Mouse (Mus musculus) hindbrain, postnatal 0 days (tissue): Measurements from ENCODE around the gene Cavin1. TPM values are rescaled to one million over a fixed set of nuclear protein-coding genes. Genes with fewer than 3 reads are reported as not detected.

ENCODE experiments used
- ATAC-seq: fragments of 200-750 bp; cut with Nextera tagmentation; 2 replicates; pipeline ENCODE4 v1.8.0; 2017; ENCODE audit warnings: mild to moderate bottlenecking, moderate TSS enrichment, moderate library complexity
- DNase-seq: peaks from one replicate; pipeline ENCODE4 v3.0.0-alpha.2; 2015; ENCODE audit warnings: low spot score
- H3K27ac ChIP-seq: fragments of 300-500 bp; sonication (generic); 2 replicates; pipeline ENCODE4 v1.5.1; 2014; ENCODE audit warnings: mild to moderate bottlenecking
- H3K27me3 ChIP-seq: fragments of 300-500 bp; sonication (generic); 2 replicates; pipeline ENCODE4 v1.6.1; 2014; ENCODE audit warnings: low read length, mixed read lengths; ENCODE audit not compliant: insufficient read depth
- H3K36me3 ChIP-seq: fragments of 300-500 bp; sonication (generic); 2 replicates; pipeline ENCODE4 v1.6.1; 2014; ENCODE audit warnings: low read length, mixed read lengths; ENCODE audit not compliant: insufficient read depth
- H3K4me1 ChIP-seq: fragments of 300-500 bp; sonication (generic); 2 replicates; pipeline ENCODE4 v1.6.1; 2014; ENCODE audit warnings: antibody characterized with exemption, low read length, mixed read lengths; ENCODE audit not compliant: insufficient read depth
- H3K4me2 ChIP-seq: fragments of 300-500 bp; sonication (generic); 2 replicates; pipeline ENCODE4 v1.6.1; 2014; ENCODE audit warnings: low read depth, mild to moderate bottlenecking, low read length, moderate library complexity, mixed read lengths
- H3K4me3 ChIP-seq: fragments of 300-500 bp; sonication (generic); 2 replicates; pipeline ENCODE4 v1.5.1; 2014; ENCODE audit warnings: low read length
- H3K9ac ChIP-seq: fragments of 300-500 bp; sonication (generic); replicated peaks from 2 replicates; pipeline ENCODE4 v1.6.1; 2014; ENCODE audit warnings: mild to moderate bottlenecking, low read length, moderate library complexity, mixed read lengths
- H3K9me3 ChIP-seq: fragments of 300-500 bp; sonication (generic); 2 replicates; pipeline ENCODE4 v1.6.1; 2016; ENCODE audit warnings: low read length, mixed read lengths
- CTCF ChIP-seq: IDR thresholded peaks from 2 replicates; pipeline ENCODE4 v1.5.1; 2016; ENCODE audit warnings: antibody characterized with exemption, control low read depth, low read depth
- WGBS: fragments of 180-500 bp; shearing (Covaris S2); extraction: QIAGEN DNeasy Blood & Tissue Kit; methylation state at CpG from one replicate; pipeline ENCODE4 v1.1.7; 2014; 5-methylcytosine and 5-hydroxymethylcytosine counted together
- polyA plus RNA-seq: library from polyadenylated mRNA; unstranded; fragments of >200 nt; fragmentation: Nextera tagmentation; extraction: Ambion mirVana; gene quantifications from 2 replicates; pipeline ENCODE4 v1.2.1, GENCODE M21; 2015
- total RNA-seq: library from RNA; depleted of rRNA; stranded (reverse); fragments of >200 nt; gene quantifications from 2 replicates; pipeline ENCODE4 v1.2.3, GENCODE M21; 2014

The Cavin1 gene
- total and polyA plus RNA-seq, 2 experiments from 2014 or later, result 19.7 to 50.2 TPM

- ATAC-seq, result no peak
- 88% methylated on average over 5 of the region's 5 CpGs for WGBS
Observed at GRCm38 (mm10) chr11:100918007-100918406, 52.7 kb downstream of the Cavin1 start.

GRCm38 (mm10) chr11:100916432-100916971 is 54.2 kb downstream of the Cavin1 start:
- H3K4me1 ChIP-seq, result no peaks in the 10 kb centered on the region
- H3K27ac ChIP-seq, result no peak overlapping the region
- H3K9me3 ChIP-seq, result no peaks in the 10 kb centered on the region
- no peak overlapping the region for H3K9ac ChIP-seq
- no peak overlapping the region for H3K4me3 ChIP-seq
- ATAC-seq (no peak), DNase-seq (no peak)
- H3K36me3 ChIP-seq, result 0 out of 2 replicates have a peak, but pooled peaks cover 4% of the 10 kb centered on the region
- WGBS, result 95% methylated on average over 4 of the region's 4 CpGs
- no peak overlapping the region for H3K4me2 ChIP-seq
- H3K27me3 ChIP-seq, result no peaks in the 10 kb centered on the region
- TF ChIP-seq CTCF, result no peak

More at GRCm38 (mm10) chr11:100918007-100918406, 52.7 kb downstream of the Cavin1 start:
- no peak overlapping the region for H3K27ac ChIP-seq
- H3K4me2 ChIP-seq, result no peak overlapping the region
- no peaks in the 10 kb centered on the region for H3K9me3 ChIP-seq
- DNase-seq, result no peak
- H3K36me3 ChIP-seq, result 0 out of 2 replicates have a peak, but pooled peaks cover 4% of the 10 kb centered on the region
- no peak overlapping the region for H3K4me3 ChIP-seq
- H3K27me3 ChIP-seq, result no peaks in the 10 kb centered on the region
- H3K4me1 ChIP-seq, result no peaks in the 10 kb centered on the region
- TF ChIP-seq CTCF, result no peak
- no peak overlapping the region for H3K9ac ChIP-seq

DNA sequence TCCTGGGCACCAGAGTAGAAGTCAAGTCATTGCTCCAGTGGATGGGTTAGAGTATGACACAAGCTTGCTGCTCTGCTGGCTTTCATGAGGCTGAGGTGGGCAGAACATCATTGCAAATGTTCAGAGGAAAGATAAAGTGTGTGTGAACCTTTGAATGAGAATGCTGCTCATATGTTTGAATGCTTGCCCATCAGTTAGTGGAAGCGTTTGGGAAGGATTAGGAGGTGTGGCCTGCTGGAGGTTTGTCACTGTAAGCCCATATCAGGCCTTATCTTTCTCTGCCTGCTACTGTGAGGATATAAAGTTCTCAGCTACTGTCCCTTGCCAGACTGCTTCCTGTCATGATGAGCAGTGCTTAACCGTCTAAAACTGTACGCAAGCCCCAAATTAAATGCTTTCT is 55.6 kb downstream of the Cavin1 start:
- 98% methylated on average over 3 of the region's 3 CpGs for WGBS
- no peaks in the 10 kb centered on the region for H3K27me3 ChIP-seq
- H3K9ac ChIP-seq, result no peak overlapping the region
- H3K9me3 ChIP-seq, result no peaks in the 10 kb centered on the region
- no peak overlapping the region for H3K4me3 ChIP-seq
- no peak for ATAC-seq
- H3K27ac ChIP-seq, result no peak overlapping the region
- H3K4me1 ChIP-seq, result no peaks in the 10 kb centered on the region
- no peak for DNase-seq
- no peak for TF ChIP-seq CTCF
- no peak overlapping the region for H3K4me2 ChIP-seq
- H3K36me3 ChIP-seq, result 0 out of 2 replicates have a peak, but pooled peaks cover 4% of the 10 kb centered on the region

DNA sequence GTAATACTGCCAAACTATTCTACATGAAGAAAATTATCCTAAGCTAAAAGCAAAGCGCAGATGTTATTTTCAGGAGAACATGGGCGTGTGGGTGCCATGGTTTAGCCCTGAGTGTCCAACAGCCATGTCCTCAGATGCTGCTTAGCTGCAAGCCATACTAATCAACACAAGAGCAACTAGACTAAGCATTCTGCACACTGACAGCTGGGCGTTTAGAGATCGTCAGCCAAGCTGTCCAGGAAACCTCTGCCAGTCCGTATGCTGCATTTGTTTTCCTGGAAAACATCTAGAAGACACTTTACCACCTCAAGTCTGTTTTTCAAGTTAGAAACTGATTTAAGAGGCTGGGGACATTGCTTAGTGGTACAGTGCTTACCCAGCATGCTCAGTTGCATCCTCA is 56.3 kb downstream of the Cavin1 start:
- H3K9ac ChIP-seq, result no peak overlapping the region
- no peaks in the 10 kb centered on the region for H3K4me1 ChIP-seq
- no peak for DNase-seq
- H3K4me3 ChIP-seq, result no peak overlapping the region
- ATAC-seq, result no peak
- 66% methylated on average over 5 of the region's 5 CpGs for WGBS
- H3K27ac ChIP-seq, result no peak overlapping the region
- H3K27me3 ChIP-seq, result no peaks in the 10 kb centered on the region
- H3K9me3 ChIP-seq, result no peaks in the 10 kb centered on the region
- TF ChIP-seq CTCF, result no peak
- 0 out of 2 replicates have a peak, but pooled peaks cover 4% of the 10 kb centered on the region for H3K36me3 ChIP-seq
- H3K4me2 ChIP-seq, result no peak overlapping the region

DNA sequence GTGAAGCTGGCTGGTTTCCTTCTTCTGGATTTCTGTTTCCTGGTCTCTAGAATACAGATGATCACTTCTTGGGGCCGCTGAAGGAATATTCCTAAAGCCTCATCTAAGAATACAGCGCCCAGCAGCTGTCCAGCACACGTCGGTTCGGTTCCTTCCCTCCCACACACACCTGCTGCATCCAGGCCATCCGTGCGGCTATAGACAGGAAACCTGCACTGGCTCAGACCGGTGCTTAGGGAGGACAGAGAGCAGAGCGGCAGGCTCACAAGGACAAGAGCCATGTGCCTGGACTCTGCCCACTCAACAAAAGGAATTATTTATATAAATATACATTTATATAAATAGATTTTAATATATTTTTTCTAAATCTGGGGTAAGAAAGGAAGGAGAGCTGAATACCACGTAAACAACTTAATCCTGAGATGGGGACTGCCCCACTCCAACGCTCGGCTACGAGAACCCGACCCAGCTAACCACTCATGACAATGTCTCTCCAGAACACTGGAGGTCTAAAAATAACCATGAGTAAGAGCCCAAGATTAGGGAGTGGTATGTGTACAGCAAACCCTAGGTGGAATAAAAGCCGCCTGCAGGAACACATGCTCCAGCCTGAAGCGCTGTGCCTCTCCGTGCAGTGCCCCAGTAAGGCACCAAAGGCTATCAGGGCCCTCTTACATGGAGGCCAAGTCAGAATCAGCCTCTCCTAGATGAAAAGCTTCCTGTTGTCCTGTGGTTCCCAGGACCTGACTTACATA is 58.1 kb downstream of the Cavin1 start:
- Histone ChIP-seq H3K4me3 (no peak overlapping the region), H3K36me3 (peaks cover 4% of the 10 kb centered on the region; the same call in 1 of the 2 replicates), H3K9ac (no peak overlapping the region), H3K27me3 (no peaks in the 10 kb centered on the region), H3K4me2 (no peak overlapping the region), H3K4me1 (no peaks in the 10 kb centered on the region), H3K9me3 (no peaks in the 10 kb centered on the region), H3K27ac (no peak overlapping the region)
- WGBS, result 91% methylated on average over 17 of the region's 17 CpGs
- no peak for ATAC-seq
- DNase-seq, result no peak
- no peak for TF ChIP-seq CTCF

DNA sequence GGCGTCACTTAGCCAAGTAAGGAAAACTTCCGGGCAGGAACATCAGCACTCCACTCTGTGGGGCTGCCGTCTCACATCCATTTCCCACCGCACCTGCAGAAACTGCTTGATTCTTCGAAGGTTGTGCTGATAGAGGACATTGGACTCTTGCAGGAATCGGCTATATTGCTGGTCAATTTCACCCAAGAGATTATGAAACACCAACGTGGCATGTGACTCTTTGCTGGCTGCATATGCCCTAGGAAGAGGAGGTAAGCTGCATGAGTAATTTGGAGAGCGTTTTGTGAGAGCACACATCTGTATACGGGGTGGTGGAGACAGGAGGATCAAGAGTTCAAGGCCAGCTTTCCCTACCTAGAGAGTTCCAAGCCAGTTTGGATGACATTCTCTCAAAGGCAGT is 62.1 kb downstream of the Cavin1 start:
- Histone ChIP-seq H3K4me3 (no peak overlapping the region), H3K27ac (no peak overlapping the region), H3K27me3 (no peaks in the 10 kb centered on the region), H3K4me1 (no peaks in the 10 kb centered on the region), H3K36me3 (peaks cover 28% of the 10 kb centered on the region), H3K9me3 (no peaks in the 10 kb centered on the region), H3K4me2 (no peak overlapping the region), H3K9ac (no peak overlapping the region)
- DNase-seq (no peak), ATAC-seq (no peak)
- WGBS, result 90% methylated on average over 9 of the region's 9 CpGs
- TF ChIP-seq CTCF, result no peak

GRCm38 (mm10) chr11:100908112-100908511 is 62.6 kb downstream of the Cavin1 start:
- H3K36me3 ChIP-seq, result peaks cover 33% of the 10 kb centered on the region

More at GRCm38 (mm10) chr11:100908112-100908511, 62.6 kb downstream of the Cavin1 start:
- H3K4me3 ChIP-seq, result no peak overlapping the region
- H3K4me1 ChIP-seq, result no peaks in the 10 kb centered on the region
- no peak overlapping the region for H3K9ac ChIP-seq
- no peaks in the 10 kb centered on the region for H3K27me3 ChIP-seq
- WGBS, result 88% methylated on average over 2 of the region's 2 CpGs
- DNase-seq (no peak), ATAC-seq (no peak)
- TF ChIP-seq CTCF, result no peak
- no peak overlapping the region for H3K27ac ChIP-seq
- H3K4me2 ChIP-seq, result no peak overlapping the region
- H3K9me3 ChIP-seq, result no peaks in the 10 kb centered on the region
